Mouse (Mus musculus) erythroblast, embryonic 14.5 days (primary cell): ENCODE data around the gene Asf1b.

Source experiments
- GATA1 ChIP-seq: IDR thresholded peaks from 2 replicates; pipeline ENCODE4 v1.6.1; 2012; ENCODE audit warnings: low read length, inconsistent platforms, mixed read lengths
- TAL1 ChIP-seq: IDR thresholded peaks from 3 replicates; pipeline ENCODE4 v1.6.1; 2012; ENCODE audit warnings: low read length, inconsistent platforms, mixed read lengths

GRCm38 (mm10) chr8:83956789-83957188 lies 1.5 kb downstream of the Asf1b start:
- TF ChIP-seq GATA1 (no peak), TAL1 (no peak)
